Mouse (Mus musculus): Measurements from ENCODE around the gene Btbd9.

Btbd9 gene

GRCm38 (mm10) chr17:30598300-30598699 lies 22.0 kb upstream of the Btbd9 start:
- no peak for DNase-seq

- DNase-seq = no peak
These were observed 21.5 kb upstream of the Btbd9 start for GRCm38 (mm10) chr17:30597786-30598185.

DNA sequence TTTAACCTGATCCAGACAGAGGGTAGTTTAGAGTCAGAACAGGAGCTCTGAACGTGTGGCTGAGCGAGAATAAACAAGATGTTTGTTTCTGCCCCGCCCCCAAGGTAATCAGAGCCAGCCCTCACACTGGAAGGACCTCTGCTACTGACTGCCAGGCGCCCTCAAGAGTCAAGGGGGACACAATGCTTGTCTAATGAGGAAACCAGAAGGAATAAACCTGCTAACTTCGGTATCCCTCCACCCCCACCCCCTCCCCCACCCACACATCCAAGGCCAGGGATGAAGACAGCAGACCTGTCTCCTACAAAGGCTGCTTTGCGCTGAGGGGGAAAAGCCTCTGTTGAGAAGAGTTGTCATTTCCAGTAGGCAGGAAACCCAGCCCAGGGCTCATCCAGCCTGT lies 18.6 kb upstream of the Btbd9 start:
- no peak for DNase-seq

- no peak for DNase-seq
These were observed 18.1 kb upstream of the Btbd9 start for GRCm38 (mm10) chr17:30594407-30594806.

GRCm38 (mm10) chr17:30590417-30591198 lies 14.3 kb upstream of the Btbd9 start:
- DNase-seq = peak; percentile 76 to 82

DNA sequence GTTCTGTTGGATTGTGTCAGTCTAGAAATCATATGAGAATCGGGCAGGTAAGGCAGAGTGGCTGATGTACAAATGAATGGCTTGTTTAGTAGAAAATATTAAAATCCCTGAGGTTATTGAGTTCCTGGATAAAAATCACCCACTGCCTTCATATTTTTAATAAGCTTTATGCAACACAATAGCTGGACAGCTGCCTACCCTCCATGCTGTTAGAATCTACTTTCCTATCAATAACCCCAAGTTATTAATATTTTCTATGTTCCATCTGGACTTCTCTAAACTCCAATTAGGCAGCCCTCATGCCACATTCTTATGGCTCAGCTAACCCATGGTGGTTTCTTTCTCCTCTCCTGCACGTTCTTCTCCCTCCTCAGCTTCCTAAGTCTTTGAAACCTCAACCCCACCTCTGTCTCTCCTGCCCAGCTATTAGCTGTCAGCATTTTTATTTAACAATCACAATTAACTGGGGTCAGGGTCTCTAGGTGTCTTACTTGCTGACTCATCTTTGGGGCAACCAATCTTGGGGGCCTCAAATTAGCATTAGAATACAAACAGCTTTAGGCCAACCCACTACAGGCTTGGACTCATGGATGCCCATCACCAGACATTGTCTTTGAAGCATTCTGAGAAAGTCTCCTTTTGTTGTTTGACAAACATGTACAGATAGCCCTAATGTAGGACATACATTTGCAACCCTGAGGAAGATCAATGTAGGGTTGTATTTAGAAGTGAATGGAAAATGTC lies 7.1 kb upstream of the Btbd9 start:
- no peak for DNase-seq

DNA sequence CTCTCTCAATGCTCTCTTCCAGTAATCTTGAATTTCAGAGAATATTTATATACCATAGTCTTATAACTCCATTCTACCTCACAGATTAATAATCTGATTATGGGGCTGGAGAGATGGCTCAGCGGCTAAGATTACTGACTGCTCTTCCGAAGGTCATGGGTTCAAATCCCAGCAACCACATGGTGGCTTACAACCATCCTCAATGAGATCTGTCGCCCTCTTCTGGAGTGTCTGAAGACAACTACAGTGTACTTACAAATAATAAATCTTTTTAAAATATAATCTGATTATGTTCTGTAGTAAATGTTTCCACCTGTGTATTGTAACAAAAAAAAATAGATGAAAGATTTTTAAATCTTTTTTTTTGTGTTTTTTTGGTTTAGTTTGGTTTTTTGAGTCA lies 6.0 kb upstream of the Btbd9 start:
- no peak for DNase-seq

DNA sequence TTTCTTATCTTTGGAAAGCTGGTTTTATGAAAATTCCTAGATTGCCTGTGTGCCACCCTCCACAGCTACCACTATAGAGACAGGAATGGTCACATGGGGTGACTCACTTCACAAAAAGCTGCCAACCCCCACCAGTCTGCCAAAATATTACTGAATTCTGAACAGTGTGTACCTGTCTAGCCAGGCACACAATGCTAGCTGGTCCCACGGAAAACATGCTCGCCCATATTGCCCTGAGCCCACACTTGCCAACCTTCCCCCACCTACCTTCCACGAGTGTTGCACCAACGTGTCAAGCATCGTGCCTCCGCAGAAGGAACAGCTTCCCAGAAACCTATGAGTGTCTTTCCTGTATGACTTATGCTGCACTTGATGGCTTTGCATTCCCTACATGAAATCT lies 4.9 kb upstream of the Btbd9 start:
- DNase-seq = no peak

DNA sequence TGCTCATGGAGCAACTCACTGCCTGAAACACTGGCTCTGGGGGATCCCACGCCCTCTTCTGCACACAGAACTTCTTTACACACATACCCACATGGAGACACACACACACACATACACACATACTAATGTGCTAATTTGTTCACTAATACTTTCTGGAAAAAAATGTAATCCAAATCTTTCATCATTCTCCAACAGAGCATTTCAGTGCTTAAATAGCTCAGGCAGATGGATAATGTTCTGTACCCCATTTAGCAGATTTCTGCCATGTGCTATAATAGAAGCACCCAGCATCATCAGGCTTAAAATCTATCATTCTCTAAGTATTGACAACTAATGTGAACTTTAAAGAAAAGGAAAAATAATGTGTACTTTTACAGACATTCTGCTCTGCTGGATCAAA lies 4.5 kb upstream of the Btbd9 start:
- DNase-seq = no peak

GRCm38 (mm10) chr17:30576946-30577345 lies 658 bp upstream of the Btbd9 start:
- DNase-seq = peak in 1 of 2 experiments; percentile 26

GRCm38 (mm10) chr17:30575121-30575904 lies 975 bp downstream of the Btbd9 start:
- DNase-seq = no peak

- no peak for DNase-seq
These were observed 1.6 kb downstream of the Btbd9 start for GRCm38 (mm10) chr17:30574783-30575075.

DNA sequence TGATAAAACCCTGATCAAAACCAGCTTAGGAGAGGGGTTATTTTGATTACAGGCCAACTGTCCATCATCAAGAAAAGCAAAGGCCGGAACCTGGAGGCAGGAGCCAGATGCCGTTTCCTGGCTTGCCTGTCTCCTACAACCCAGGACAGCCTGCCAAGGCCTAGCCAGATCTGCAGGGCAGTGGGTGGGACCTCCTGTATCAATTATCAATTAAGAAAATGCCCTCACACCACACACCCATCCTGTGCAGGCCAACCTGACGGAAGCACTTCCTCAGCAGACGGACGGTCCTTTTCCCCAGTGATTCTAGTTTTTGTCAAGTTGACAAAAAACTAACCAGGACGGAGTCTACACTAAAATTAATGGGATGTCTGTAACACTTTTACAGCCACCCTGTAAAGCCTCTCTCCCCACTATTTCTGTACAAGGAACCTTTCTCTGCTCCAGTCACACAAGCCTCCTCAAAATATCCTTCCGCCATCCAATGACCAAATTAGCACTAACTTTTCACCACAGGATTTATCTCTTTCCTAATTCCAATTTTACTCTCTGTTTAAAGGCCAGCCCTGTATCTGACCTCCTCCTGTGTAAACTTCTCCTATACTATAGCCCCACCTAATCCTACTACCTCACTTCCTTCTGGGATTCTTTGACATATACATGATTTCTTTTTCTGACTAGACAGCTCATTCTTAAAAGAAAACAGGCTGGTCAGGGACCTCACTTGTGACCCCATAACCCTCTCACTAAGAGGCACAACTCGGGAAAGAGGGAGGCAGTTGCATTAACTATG lies 2.1 kb downstream of the Btbd9 start:
- DNase-seq = peak; percentile 36 to 53

DNA sequence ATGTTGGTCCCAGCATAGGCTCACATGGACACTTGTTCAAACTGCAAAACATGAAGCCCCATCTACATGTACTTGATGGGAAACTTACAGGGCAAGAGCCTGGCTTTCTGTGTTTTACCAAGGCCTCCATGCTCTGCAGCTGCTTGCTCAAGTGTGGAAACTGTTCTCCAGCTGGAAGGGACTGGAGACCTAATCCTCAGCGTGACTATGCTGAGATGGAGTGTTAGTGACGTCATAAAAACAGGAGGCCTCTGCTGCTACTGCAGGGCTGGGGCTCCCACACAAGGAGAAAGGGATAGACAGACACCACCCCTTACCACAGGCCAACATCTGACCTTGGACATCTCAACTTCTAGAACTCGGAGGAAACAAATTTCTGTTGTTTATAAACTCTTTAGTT lies 5.3 kb downstream of the Btbd9 start:
- DNase-seq = no peak

GRCm38 (mm10) chr17:30570173-30570572 lies 6.1 kb downstream of the Btbd9 start:
- peak; percentile 67 to 76 for DNase-seq

DNA sequence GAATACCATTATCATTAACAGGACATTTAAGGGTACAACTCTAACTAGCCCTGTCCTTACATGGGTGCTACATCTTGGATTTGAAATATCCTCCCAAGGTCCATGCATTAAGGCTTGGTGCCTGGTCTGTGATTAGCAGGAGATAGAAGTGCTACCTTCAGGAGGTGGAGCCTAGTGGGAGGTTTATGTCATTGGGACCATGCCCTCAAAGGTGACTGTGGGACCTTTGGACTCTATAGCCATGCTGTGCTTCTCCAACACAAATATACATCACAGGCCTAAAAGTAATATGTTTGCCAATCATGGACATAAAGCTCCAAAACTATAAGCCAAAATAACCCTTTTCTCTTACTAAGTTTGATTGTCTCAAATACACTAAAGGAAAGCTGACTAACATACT lies 7.8 kb downstream of the Btbd9 start:
- no peak for DNase-seq

DNA sequence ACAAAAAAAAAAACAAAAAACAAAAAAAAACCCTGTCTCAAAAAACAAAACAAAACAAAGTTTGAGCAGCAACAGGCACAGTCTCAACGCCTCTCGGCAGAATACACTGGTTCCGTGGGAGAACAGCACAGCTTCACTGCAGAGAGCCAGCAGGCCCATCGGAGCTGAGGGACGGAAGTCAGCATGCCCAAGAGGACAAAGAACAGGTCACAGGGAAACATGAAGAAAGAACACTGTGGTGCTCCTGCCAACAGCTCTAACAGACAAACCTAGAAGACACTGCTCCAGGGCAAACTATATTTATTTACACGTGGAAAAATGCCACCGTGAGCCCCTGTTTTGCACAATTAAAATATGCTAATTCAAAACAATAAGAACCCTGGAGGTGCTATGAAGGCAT lies 11.3 kb downstream of the Btbd9 start:
- no peak for DNase-seq

DNA sequence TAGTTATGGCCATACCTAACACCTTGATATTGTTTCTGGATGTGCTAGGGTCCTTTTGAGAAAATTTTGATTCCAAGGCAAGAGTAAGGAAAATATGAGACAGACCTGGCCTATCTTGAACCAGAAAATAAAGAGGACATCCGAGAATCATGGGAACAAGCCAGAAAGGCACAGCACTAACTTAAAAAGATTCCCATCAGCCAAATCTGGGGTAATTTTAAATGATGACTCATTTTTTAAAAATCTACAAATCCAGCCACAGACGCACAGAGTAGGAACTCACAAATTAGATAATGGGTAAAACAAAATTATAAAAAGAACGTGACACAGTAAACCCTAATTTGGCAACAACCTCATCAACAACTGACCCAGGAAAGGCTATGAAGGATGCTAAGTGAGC lies 11.9 kb downstream of the Btbd9 start:
- DNase-seq = no peak

DNA sequence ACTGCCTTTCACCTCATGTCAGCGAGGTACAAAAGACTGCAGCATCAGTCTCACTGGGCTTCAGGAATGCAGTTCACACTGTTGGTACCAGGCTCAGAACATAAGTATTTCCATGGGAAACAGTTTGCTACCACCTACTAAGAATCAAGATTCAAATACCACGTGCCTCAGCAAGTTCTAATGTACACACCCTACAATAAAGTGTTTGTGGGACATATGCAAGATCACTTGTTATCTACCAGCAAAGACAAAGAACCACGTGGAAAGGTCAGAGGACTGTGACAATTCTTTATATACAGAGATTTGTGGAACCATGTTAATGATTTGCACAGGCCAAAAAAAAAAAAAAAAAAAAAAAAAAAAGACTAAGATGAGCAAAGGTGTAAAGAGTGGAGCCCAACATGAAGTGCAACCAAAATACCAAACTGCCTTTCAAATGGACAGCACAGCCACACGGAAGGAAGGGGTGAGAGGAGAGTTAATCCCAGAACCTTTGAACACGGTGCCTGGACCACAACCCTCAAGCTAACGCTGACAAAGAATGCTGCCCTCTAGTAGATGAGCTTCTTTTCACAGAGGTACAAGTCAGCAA lies 12.7 kb downstream of the Btbd9 start:
- no peak for DNase-seq

GRCm38 (mm10) chr17:30562770-30563169 lies 13.5 kb downstream of the Btbd9 start:
- DNase-seq = no peak

DNA sequence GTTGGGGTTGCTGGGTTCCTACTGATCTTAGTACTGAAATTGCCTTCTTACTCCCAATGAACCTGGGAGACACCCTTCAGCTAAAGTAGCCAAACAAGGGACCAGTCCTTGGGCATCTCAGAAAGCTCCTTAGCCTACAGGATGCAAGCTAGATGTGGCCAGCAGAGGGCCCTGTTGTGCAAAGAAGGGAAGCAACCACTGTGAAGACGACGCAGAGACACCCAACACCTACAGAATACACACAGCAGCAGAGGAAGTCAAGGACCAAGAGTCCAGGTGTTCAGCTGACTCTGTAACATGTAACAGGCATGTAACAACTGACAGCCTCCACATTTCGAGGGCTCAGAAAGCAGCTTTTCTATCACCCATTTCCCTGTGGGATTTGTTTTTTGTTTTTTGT lies 16.8 kb downstream of the Btbd9 start:
- peak; percentile 85 to 87 for DNase-seq

GRCm38 (mm10) chr17:30558623-30559022 lies 17.7 kb downstream of the Btbd9 start:
- no peak for DNase-seq

GRCm38 (mm10) chr17:30556512-30556911 lies 19.8 kb downstream of the Btbd9 start:
- no peak for DNase-seq
